Mouse (Mus musculus) erythroid progenitor cell, adult 5-6 weeks (primary cell): ENCODE results near the gene Atp7b. TPM values are rescaled to one million over a fixed set of nuclear protein-coding genes. Genes with fewer than 3 reads are reported as not detected.

Experiments used
- ATAC-seq: replicated peaks from 2 replicates; pipeline ENCODE4 v1.8.0; 2016; ENCODE audit warnings: moderate number of reproducible peaks, mild to moderate bottlenecking, moderate TSS enrichment, inconsistent platforms; ENCODE audit not compliant: poor library complexity, low FRiP score, severe bottlenecking
- total RNA-seq, 2 experiments: library from RNA; stranded (forward) in 1 of 2; stranded (reverse) in 1 of 2; fragments of 150-400 nt in 1 of 2; fragments of 186-747, 209-891 nt in 1 of 2; gene quantifications; 2 replicates each; pipeline versions ENCODE4 v1.2.3 to v1.2.4; 2015 to 2017; ENCODE audit warnings: low replicate concordance in 2 of 2

Atp7b gene
- total RNA-seq, 2 experiments from 2014 or later: 4.5 to 11.3 TPM

DNA sequence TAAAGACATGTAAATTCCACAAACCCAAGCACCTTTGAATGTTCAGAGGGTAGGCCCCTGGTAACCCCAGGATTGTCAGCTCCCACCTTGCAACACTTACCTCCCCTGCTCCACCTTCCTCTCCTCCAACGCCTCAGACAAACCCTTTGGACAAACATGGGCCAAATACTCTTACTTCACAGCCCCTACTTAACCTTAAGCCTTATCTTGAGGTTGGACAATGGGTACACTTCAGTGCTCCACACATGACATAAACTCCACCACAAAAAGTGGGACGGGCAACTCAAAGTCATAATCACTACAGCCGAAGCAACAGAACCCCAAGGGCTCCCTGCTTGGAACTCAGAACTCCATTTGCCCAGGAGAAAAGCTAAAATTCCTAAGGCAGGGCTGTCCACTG, 29.1 kb downstream of the Atp7b start:
- no peak for ATAC-seq

DNA sequence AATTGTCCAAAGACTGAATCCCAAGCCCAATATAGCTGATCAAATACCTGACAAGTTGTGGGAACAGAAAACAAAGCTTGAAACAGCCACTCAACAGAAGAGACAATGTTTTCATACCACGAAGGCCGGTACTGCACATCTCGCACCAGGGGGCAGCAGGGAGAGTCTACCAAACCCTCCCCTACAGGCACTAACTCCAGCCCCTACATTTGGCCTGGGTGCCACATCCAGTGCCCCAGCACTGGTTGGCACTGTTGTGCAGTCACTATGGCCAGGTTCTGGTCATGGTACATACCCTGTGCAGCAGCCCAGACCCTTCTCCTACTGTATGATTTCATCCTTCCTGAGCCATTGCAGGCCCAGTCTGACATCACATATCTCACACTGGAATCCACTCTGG, 31.1 kb downstream of the Atp7b start:
- ATAC-seq: no peak

DNA sequence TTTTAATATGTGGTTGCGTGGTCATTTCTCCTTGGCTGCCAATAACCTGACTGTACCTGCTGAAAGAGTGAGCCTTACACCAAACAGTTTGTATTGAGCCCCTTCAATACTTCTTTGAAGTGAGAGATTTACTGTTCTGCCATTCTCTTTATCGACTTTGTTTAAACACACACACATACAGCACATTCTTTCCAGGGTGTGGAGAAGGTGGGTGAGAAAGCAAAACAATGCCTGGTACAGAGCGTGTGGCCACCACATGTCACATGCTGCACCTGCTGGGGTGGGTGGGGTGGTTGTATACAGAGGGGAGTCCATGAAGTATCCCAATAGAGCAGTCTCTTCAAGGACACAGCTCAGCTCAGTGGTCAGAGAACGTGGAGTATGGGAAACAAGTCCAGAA, 34.9 kb downstream of the Atp7b start:
- ATAC-seq: no peak

- ATAC-seq: no peak
Measured at GRCm38 (mm10) chr8:22022244-22022643, 37.9 kb downstream of the Atp7b start.

DNA sequence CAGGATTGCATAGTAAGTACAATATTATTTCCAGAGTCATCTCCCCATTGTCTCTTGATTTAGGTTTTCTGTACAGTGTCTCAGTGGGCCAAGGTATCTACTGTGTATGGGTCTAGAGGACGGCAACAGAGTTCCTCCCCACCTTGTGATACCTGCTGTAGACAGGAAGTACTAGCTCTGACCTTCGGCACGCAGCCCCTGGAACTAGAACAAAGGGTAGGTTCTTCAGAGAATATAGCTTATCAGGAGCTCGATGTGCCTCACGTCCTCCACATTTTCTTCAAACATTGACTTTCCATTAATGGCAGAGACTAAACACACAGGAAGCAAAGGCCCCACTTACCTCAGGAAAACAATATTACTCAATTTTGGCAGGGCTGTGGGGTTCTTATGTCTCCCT, 40.6 kb downstream of the Atp7b start:
- no peak for ATAC-seq

DNA sequence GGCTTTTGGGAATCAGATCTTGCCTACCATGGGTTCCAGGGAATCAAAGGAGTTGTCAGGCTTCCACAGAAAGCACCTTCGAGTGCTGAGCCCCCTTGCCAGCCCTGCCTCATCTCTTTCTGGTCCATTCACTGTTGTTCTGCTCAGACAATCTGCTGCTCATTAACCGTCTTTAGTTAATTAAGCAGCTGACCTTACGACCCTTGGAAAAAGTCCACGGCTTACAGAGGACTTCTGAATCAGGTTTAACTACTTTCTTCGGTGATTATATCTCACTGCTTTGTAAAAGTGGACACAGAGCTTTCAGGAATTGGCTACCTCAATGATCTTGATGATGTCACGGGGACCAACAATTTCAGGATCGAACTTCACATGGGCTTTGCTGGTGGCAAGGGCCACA, 42.4 kb downstream of the Atp7b start:
- no peak for ATAC-seq

DNA sequence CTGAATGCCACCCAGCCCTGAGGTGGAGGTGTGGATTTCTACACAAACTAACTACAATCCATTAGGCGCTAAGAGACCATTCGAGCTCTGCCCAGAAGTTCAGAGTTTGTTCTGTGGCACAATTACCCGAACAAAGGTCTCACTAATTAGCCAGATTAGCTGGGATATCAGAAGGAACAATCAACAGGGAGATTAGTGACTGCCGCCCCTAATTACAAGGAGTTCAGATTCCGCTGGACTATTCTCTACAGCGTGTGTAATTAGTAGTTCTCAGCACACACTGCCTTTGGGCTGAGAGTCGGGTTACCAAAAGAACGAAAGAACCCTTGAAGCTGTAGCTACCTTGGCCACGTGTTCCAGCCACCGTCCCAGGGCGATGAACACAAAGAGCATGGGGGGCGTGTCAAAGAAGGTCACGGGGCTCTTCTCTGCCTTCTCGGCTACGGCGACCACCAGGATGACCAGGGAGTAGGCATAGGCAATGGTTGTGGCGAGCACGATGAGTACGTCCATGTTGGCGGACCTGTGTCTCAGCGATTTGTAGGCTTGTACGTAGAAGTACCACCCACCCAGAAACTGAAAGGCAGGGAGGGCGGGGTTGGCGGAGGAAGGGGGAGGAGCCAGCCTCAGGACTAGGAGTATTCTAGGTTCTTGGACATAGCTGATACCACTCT, 46.9 kb downstream of the Atp7b start:
- ATAC-seq: no peak

GRCm38 (mm10) chr8:22009403-22009802, 50.7 kb downstream of the Atp7b start:
- ATAC-seq: no peak

GRCm38 (mm10) chr8:22006423-22006822, 53.7 kb downstream of the Atp7b start:
- ATAC-seq: no peak

- no peak for ATAC-seq
Measured at GRCm38 (mm10) chr8:22004750-22005522, 55.2 kb downstream of the Atp7b start.

- ATAC-seq: no peak
Measured at GRCm38 (mm10) chr8:21995181-21995580, 64.9 kb downstream of the Atp7b start.

- no peak; the same call in 1 of the 2 replicates for ATAC-seq
Measured at GRCm38 (mm10) chr8:21992184-21992583, 67.9 kb downstream of the Atp7b start.

- no peak for ATAC-seq
Measured at GRCm38 (mm10) chr8:21981664-21982337, 78.3 kb downstream of the Atp7b start.

GRCm38 (mm10) chr8:21978193-21978592, 81.9 kb downstream of the Atp7b start:
- ATAC-seq: no peak

GRCm38 (mm10) chr8:21969475-21969874, 90.6 kb downstream of the Atp7b start, which contains the start of gene Ccdc70:
TSS of gene Ccdc70 (plus strand) at chr8:21969775.
- ATAC-seq: no peak

GRCm38 (mm10) chr8:21966646-21967045, 93.5 kb downstream of the Atp7b start:
- no peak for ATAC-seq

DNA sequence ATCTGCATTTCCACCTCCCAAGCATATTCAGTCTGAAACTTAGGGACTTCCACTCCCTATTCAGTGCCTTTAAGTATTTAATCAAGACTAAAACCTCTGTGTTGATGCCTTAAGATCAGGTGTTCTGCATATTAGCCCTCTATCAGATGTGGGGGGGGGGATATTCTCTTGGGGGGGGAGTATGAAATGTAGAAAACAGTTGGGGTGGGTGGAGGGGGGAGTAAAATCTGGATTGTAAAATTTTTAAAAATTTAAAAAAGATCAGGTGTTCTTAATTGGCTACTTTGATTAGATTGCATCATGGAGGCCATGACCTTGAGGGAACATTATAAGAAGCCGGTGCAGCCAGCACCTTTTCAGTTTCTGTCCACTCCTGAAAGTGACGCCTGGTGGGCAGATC, 101.7 kb downstream of the Atp7b start, which contains the start of gene Fam90a1a:
Gene Fam90a1a, plus strand, starts transcription at position 301 of the 400 bp plus-strand sequence.
- no peak for ATAC-seq

GRCm38 (mm10) chr8:21956336-21956735, 103.8 kb downstream of the Atp7b start:
- ATAC-seq: no peak

DNA sequence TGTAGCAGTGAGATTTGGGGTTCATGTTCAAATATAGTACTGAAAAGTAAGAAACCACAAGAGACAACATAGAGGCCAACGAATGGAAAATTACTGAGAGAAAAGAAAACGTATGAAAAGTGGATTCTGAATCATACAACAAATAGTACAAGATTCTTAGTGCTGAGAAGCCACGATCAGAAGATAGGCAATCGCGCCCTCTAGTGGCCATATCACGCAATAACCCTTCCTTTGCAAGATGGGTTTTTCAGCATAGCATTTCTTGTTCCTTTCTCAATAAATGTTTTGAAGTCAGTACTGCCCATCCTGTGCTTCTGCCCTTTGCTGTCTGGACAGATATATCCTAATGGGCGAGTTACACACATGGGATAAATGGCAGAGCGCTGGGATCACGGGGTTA, 104.8 kb downstream of the Atp7b start:
- no peak for ATAC-seq

- ATAC-seq: no peak
Measured at GRCm38 (mm10) chr8:21947311-21948017, 112.6 kb downstream of the Atp7b start.
